Mouse (Mus musculus) embryonic fibroblast, embryonic 13.5 days (primary cell): Measurements from ENCODE around the gene B3galnt1.

ENCODE experiments used
- CTCF ChIP-seq: IDR thresholded peaks from 2 replicates; pipeline ENCODE4 v1.5.1; 2011; ENCODE audit warnings: mild to moderate bottlenecking, control low read depth, low read length, moderate library complexity, borderline replicate concordance; ENCODE audit not compliant: insufficient read depth
- POLR2A ChIP-seq: IDR thresholded peaks from 2 replicates; pipeline ENCODE4 v1.6.1; 2011; ENCODE audit warnings: low read depth, mild to moderate bottlenecking, control low read depth, low read length, moderate library complexity

- TF ChIP-seq POLR2A: no peak
- no peak for TF ChIP-seq CTCF
Measured at GRCm38 (mm10) chr3:69548704-69549455, 49.9 kb downstream of the B3galnt1 start.
